Mouse (Mus musculus) inflammation-experienced regulatory T-cells, adult 6 months (primary cell): Measurements from ENCODE around the gene St3gal5. TPM values are rescaled to one million over a fixed set of nuclear protein-coding genes. Genes with fewer than 3 reads are reported as not detected.
A peak's percentile ranks its signal among the peaks of the same experiment; 100 is the strongest.

Source experiments
- ATAC-seq: one replicate; pipeline ENCODE4 v1.8.0; 2017
- polyA plus RNA-seq, 3 experiments: library from polyadenylated mRNA; unstranded; fragments of 100-300 nt; shearing (Covaris generic); gene quantifications; one replicate each; pipeline ENCODE4 v1.2.1; 2017

The St3gal5 gene
- polyA plus RNA-seq, 3 experiments from 2014 or later: 0.73 to 0.91 (median 0.74) TPM

- ATAC-seq: peak; percentile 29
These were observed 746 bp downstream of the St3gal5 start for GRCm38 (mm10) chr6:72098021-72098655.

GRCm38 (mm10) chr6:72098691-72099090 is 1.3 kb downstream of the St3gal5 start:
- no peak for ATAC-seq

DNA sequence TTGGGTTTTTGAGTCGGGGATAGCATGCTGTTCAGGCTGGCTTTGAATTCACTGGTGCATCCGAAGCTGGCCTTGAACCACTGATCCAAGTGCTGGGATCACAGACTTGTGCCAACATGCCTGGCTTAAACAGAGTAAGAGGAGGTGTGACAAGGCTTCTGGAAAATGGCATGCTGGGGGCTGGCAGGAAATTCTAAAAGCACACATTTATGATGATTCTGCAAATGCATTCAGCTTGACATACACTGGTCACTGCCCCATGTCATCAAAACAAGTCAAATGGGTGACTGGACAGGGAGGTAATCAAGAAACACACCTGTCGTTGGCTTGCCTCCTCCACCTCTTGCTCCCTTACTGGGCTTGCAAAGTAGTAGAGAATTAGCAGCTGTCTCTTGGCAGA is 1.9 kb downstream of the St3gal5 start:
- no peak for ATAC-seq

- no peak for ATAC-seq
These were observed 2.8 kb downstream of the St3gal5 start for GRCm38 (mm10) chr6:72100171-72100570.

- no peak for ATAC-seq
These were observed 3.5 kb downstream of the St3gal5 start for GRCm38 (mm10) chr6:72100939-72101338.

DNA sequence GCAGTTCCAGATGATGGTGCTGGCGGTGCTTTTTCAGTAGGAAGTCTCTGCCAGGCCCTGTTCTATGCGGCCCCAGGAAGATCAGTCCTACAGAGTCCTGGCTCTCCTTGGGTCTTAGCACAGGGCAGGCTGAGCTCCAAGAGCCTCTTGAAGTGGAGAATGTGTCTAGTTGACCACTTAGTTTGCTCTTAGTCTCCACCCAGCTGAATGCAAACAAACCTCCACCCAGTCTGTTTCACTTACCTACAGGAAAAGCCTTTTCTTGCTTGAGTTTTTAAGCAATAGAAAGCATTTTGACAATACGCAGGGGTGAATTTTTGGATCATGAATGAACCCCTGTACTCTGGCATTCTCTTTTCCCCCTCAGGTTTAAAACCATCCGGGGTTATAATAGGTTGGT is 4.0 kb downstream of the St3gal5 start:
- ATAC-seq: no peak

DNA sequence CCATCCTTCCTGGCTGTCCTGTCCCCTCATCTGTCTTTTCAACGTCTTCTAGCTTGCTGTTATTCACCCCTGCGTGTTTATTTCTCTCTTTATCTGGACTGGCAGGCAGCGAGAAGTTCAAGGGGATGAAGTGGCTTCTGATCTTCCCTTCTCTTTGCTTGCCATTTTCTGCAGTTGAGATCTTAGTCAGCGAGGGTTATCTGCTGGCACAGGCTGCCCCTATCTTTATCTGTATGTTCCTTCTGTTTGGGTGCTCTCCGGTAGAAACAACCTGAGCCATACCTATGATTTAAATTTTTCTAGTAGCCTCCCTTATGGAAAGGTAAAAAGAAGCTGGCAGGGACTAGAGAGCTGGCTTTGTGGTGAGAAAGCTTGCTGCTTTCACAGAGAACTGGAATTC is 4.7 kb downstream of the St3gal5 start:
- ATAC-seq: no peak

DNA sequence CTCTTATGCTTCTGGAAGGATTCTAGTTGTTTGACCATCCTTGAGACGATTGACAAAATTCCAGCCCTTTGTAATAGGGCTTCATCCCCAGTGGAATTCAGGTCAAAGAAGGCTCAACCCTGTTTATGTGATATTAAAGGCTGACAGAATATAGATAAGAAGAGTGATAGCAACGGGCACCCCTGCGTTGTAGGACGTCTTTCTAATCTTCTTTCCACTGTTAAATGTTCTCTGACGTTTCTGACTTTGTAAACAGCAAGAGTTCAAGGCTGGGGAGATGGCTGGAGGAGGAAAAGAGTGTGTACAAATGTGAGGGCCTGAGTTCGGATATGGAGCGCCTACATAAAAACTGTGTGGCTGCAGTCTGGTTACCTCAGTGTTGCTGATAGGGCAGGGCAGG is 7.1 kb downstream of the St3gal5 start:
- no peak for ATAC-seq

- no peak for ATAC-seq
These were observed 11.8 kb downstream of the St3gal5 start for GRCm38 (mm10) chr6:72108941-72109892.

DNA sequence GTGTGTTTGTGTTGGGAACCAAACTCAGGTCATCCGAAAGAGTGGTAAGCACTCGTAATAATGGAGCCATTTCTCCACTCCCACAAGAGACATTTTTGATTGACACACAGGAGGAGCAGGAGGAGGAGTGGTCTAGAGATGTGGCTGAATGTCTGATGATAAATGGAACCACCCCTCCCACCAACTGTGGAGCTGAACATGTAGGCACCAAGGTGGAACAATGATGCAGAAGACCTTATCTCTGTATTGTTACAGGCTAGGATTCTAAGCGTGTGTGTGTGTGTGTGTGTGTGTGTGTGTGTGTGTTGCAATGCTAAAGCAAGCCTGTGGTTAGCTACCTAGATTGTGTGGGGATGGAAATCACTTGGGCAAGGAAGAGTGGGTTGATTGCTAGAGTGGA is 13.2 kb downstream of the St3gal5 start:
- ATAC-seq: no peak

- ATAC-seq: no peak
These were observed 15.2 kb downstream of the St3gal5 start for GRCm38 (mm10) chr6:72112575-72112974.

- no peak for ATAC-seq
These were observed 15.8 kb downstream of the St3gal5 start for GRCm38 (mm10) chr6:72113093-72113702.

DNA sequence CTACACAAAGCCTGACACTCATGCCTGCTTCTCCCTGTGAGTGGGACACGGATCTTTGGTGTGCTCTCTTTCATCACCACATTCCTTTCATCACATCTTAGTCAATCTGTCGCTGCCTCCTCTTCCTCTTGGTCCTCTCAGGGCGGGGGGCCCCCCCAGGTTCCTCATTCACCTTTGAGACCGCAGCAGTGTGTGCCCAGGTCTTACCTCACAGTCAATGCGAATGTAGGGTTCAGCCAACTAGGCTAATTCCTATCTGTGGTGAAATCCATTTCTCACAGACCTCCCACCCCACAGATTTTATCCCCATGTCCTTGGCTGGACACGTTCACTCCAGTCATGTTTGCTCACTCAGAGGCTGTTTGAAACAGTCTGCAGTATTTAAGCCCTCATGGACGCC is 17.5 kb downstream of the St3gal5 start:
- ATAC-seq: no peak

GRCm38 (mm10) chr6:72117322-72117968 is 20.1 kb downstream of the St3gal5 start:
- ATAC-seq: no peak

GRCm38 (mm10) chr6:72119870-72120269 is 22.5 kb downstream of the St3gal5 start:
- no peak for ATAC-seq

DNA sequence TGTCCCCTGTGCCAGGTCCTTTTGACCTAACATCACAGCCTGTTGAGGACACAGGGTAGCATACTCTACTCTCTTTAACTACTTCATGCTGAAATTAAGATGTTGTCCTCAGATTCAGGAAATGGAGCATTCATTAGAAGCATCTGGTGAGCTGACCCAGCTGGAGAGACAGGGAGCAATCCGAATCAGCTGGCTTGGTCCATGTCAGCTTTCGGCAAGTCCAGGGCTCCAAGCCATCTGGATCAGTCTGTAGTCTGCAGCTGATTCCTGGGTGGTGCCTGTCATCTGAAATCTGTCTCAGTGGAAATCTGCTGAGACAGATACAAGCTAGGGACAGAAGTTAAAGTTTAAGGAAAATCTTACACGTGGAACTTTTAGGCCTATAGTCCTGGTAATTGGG is 23.9 kb downstream of the St3gal5 start:
- no peak for ATAC-seq

DNA sequence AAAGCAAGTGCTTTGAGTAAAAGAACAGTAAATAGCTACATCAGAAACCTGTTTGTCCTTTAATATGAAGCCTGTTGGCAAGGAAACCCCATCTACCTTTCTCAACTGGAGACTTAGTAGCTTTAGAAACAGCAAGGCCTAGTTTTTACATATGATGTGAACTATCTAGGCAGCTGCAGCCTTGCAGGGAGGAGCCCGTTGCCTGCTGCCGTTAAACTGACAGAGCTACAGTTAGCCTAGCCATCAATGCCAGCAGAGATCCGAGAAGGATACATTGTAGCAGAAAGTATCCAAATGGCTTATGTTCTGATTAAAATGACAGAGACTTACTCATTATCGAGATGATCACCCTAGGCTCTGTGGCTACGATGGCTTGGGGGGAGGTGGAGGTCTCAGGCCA is 25.1 kb downstream of the St3gal5 start:
- no peak for ATAC-seq

GRCm38 (mm10) chr6:72124315-72125103 is 27.1 kb downstream of the St3gal5 start:
- ATAC-seq: no peak

GRCm38 (mm10) chr6:72126128-72126917 is 28.9 kb downstream of the St3gal5 start:
- ATAC-seq: no peak

GRCm38 (mm10) chr6:72130056-72130455 is 32.7 kb downstream of the St3gal5 start:
- no peak for ATAC-seq

GRCm38 (mm10) chr6:72132671-72133214 is 35.4 kb downstream of the St3gal5 start:
- no peak for ATAC-seq
